Mouse (Mus musculus) C3H10T1/2 (cell line): Measurements from ENCODE around the gene Uggt1. TPM values are rescaled to one million over a fixed set of nuclear protein-coding genes. Genes with fewer than 3 reads are reported as not detected.

Experiments
- polyA plus RNA-seq, 2 experiments: library from polyadenylated mRNA; unstranded; fragments of >200 nt; fragmentation: generic; extraction: Trizol; gene quantifications; one replicate each; pipeline ENCODE4 v1.2.1; 2012; ENCODE audit warnings: missing spikeins in 2 of 2

Uggt1 gene
- 10 to 100 TPM in 1 of 2 experiments, 1 to 10 TPM in 1; 4.7 to 21.0 TPM for polyA plus RNA-seq

DNA sequence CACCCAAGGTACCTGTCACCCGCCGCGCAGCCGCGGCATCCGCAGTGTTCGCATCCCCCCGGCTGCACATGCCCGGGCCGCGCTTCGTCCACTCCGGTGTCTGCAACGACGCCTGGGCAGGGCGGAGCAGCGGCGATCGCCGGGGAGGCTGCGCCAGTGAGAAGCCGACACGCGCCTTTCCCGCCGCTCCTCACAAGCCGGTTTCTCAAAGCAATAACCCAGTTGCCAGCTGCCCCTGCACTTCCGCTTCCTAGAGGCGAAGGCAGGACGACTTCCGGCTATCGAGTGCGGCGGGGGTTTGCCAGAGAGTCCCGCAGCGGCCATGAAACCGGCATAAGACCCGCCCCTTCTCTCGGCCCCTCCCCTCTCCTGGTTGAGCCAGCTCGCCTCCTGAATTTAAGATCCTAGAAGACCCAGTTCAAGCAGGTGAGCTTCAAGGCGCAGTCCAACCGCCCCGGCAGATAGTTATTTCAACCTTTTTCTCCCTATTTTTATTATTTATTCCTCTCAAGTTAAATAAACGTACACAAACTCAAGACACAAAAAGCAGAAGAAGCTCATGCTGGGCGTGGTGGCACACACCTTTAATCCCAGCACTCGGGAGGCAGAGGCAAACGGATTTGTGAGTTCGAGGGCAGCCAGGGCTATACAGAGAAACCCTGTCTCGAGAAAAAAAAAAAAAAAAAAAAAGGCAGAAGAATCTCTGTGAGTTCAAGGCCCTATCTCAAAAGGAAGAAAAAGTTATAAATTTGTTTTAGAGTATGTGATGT is at the start of gene Uggt1:
TSS of gene Uggt1 (minus strand) at position 663 of the 770 bp plus-strand sequence.

GRCm38 (mm10) chr1:36274455-36274854 is 29.9 kb upstream of the Uggt1 start, which contains the start of gene Neurl3:
Gene Neurl3 (minus strand): TSS chr1:36274679.

Other genes starting within 250 kb of the Uggt1 start
- gene Hs6st1, start 176.3 kb downstream of the Uggt1 start, polyA plus RNA-seq: 10 to 100 TPM in 1 of 2 experiments, 1 to 10 TPM in 1; 4.1 to 10.7 TPM
- under 1 TPM; 0.07 TPM for gene Neurl3, start 30.0 kb upstream of the Uggt1 start, polyA plus RNA-seq
- 1 to 10 TPM; 5.5 to 7.4 TPM for gene Arid5a, start 63.0 kb upstream of the Uggt1 start, polyA plus RNA-seq
- gene Kansl3, start 124.5 kb upstream of the Uggt1 start, polyA plus RNA-seq: 10 to 100 TPM in 1 of 2 experiments, 1 to 10 TPM in 1; 4.5 to 29.7 TPM
- gene Fer1l5, start 127.6 kb upstream of the Uggt1 start, polyA plus RNA-seq: under 1 TPM; 0.01 to 0.30 TPM
- 10 to 100 TPM in 1 of 2 experiments, 1 to 10 TPM in 1; 8.3 to 20.3 TPM for gene Lman2l, start 200.6 kb upstream of the Uggt1 start, polyA plus RNA-seq
- gene Cnnm4, start 226.9 kb upstream of the Uggt1 start, polyA plus RNA-seq: 1 to 10 TPM in 1 of 2 experiments, under 1 TPM in 1; 0.85 to 3.6 TPM